Mouse (Mus musculus) adrenal gland, postnatal 4 days (tissue): ENCODE data around the gene Rhbdd3. TPM values are rescaled to one million over a fixed set of nuclear protein-coding genes. Genes with fewer than 3 reads are reported as not detected.

Experiments used
- DNase-seq, 2 experiments: peaks; one replicate each; pipeline ENCODE4 v3.0.0; 2021 to 2022; ENCODE audit warnings: low spot score in 2 of 2, mixed read lengths in 2 of 2
- long read RNA-seq, 2 experiments: library from polyadenylated mRNA; stranded (forward); transcript quantifications; one replicate each; pipeline ENCODE4 v2.0.0; 2021
- total RNA-seq, 2 experiments: library from RNA; stranded (reverse); gene quantifications; 2 replicates each; pipeline ENCODE4 v1.2.3; 2021

Gene Rhbdd3
- total RNA-seq: 10 to 100 TPM; 29.5 to 34.1 TPM
- long read RNA-seq, experiment 1, transcript Rhbdd3-202 (9 exons, 2,333 nt): major isoform, 13 of 56 reads
- long read RNA-seq, experiment 1, partial matches to known transcripts: 20 of 56 reads
- long read RNA-seq, experiment 1, other reads (novel, unspliced or antisense): 20 of 56 reads
- long read RNA-seq, experiment 2, transcript Rhbdd3-202 (9 exons, 2,333 nt): major isoform, 22 of 69 reads
- long read RNA-seq, experiment 2, partial matches to known transcripts: 23 of 69 reads
- long read RNA-seq, experiment 2, other reads (novel, unspliced or antisense): 20 of 69 reads

DNA sequence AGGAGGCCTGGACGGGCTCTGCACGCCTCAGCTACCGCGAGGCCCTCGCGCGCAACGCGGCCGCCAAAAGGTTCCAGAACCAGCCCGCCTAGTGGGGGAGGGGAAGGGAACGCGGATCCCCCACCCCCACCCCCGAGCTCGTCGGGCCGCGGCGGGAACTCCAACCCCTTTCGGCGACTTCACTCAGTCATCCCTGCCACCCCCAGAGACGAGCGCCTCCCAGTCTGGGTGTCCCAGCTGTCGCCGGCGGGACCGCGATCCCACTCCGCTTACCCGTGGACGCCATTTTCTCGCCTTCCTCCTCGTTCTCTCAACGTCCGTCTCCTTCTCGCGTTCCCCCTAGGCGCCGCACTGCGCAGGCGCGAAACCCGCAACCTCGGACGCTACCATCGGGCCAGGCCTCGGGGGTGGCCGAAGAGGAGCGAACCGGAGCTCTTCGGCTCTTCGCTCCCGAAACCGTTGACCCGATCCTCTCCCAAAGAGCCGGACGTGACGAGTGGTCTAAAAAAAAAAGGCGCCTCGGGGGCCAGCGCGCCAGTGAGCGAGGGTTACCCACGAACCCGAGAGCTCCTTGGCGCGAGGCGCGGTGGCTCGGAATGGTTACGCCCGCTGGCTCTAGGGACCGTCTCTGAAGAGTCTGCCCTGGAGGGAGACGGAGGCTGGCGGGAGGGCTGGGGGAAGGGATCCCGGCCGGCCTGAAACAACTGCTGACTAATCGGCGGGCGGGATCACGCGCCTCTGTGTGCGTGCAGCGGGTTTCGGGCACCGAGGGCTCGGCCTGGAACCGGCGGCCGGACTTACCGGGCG is at the start of gene Rhbdd3, which contains the start of gene Ewsr1:
Gene Rhbdd3, plus strand, starts transcription at position 191 of the 807 bp plus-strand sequence.
Gene Ewsr1, minus strand, starts transcription at position 531 of the 807 bp plus-strand sequence.
- DNase-seq: peak; percentile 98 to 99

DNA sequence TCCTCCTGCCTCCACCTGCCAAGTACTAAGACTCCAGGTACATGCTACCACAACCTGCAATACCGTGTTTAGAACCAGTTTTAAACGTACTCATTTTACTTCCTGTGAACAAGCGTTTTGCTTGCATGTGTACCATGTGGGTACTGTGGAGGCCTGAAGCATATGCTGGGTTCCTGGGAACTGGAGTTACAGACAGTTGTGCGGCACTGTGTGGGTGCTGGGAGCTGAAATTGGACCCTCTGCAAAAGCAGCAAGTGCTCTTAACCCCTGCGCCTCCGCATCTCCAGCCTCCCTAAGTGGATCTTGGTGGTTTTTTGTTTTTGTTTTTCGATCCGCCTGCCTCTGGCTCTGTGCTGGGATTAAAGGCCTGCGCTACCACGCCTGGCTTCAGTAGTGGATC is 47.1 kb upstream of the Rhbdd3 start:
- no peak for DNase-seq

DNA sequence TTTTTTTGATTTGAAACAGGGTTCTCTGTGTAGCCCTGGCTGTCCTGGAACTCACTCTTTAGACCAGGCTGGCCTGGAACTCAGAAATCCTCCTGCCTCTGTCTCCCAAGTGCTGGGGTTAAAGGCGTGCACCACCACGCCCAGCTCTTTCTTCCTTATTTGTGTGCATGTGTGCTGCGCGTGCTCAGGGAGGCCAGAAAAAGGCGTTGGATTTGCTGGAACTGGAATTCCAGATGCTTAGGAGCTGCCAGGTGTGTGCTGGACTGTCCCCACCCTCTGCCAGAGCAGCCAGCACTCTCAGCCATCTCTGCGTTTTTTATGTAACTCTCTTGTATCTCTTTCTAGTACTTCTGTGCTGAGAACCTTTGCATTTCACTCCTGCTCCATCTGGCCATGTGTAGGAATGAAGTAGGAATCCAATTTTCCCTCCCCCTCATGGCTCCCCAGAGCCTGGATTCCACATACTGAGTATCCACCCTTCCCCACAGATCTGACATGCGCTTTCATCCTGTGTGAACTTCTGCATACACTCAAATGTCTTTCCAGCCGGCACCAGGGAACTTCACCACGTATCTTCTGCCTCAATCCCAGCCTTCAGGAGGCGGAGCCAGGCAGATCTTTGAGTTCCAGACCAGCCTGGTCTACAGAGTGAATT is 46.4 kb upstream of the Rhbdd3 start:
- no peak for DNase-seq

GRCm38 (mm10) chr11:5054151-5054550 is 44.6 kb upstream of the Rhbdd3 start:
- DNase-seq: no peak

DNA sequence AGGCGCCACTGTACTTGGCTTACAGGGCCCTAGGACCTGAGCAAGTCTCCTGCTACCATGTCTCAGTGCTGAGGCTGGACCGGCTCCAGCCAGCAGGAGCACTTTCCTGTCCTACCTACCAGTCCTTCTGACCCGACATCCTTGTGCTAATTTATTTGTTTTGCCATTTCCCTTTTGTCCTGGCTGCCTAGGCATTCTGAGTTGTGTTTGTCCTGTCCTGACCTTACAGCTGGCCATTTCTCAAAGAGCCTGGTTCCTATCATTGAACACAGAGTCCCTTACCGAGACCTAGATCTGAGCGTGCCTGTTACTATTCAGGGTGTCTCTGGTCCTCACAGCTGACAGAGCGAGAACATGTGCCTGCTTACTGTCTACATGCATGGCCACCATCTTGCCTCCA is 43.9 kb upstream of the Rhbdd3 start:
- no peak for DNase-seq

GRCm38 (mm10) chr11:5055945-5056938 is 42.5 kb upstream of the Rhbdd3 start:
- DNase-seq: no peak

- DNase-seq: no peak
Measured at GRCm38 (mm10) chr11:5057064-5057463, 41.7 kb upstream of the Rhbdd3 start.

DNA sequence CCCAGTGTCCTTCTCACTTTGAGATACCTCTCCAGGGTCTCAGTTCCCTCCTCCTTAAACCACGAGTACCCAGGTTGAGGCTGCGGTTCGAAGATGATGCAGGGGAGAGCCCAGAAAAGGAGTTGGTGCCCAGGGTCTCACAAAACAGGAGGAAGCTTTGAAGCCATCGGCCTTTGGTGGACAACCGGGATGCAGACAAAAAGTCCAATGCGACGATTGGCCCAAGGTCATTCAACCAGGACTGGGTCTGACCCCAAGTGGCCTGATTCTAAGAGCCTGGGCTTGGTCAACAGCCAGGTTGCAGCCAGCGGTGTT is 41.2 kb upstream of the Rhbdd3 start:
- DNase-seq: no peak

GRCm38 (mm10) chr11:5057856-5058641 is 40.7 kb upstream of the Rhbdd3 start, which contains the start of gene Rasl10a:
Gene Rasl10a (plus strand): TSS chr11:5058128.
- no peak for DNase-seq

GRCm38 (mm10) chr11:5058783-5059182 is 39.9 kb upstream of the Rhbdd3 start:
- no peak for DNase-seq

- no peak for DNase-seq
Measured at GRCm38 (mm10) chr11:5059230-5059629, 39.5 kb upstream of the Rhbdd3 start.

GRCm38 (mm10) chr11:5059704-5060156 is 39.0 kb upstream of the Rhbdd3 start:
- no peak for DNase-seq

DNA sequence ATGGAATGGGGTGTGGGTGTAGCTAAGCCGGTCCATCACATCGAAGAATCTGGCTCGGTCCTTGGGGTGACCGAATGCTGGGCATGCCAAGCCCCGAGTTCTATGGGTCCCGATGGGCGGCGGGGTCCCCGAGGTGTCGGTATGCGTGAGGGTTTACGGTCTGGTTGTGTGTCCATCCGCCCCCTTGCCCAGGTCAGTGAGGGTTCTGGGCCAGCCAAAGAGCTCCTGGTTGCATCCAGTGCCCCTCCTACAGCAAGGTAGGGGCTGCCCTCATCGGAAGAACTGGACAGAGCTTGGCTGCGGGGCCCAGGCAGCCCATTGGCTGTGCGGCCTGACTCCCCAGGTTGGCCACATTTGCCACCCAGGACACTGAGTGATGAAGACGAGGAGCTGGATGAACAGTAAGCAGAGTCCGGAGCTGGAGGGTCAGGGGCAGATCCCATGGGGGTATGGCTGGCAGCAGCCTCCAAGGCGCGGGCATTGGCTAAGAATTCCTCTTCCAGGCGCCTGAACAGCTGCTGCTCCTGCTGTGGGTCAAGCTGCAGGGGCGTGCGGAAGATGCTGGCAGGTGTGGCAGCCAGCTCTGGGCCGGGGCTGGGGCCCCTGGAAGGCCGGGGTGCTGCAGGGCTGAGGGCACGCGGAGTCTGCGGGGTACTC is 37.8 kb upstream of the Rhbdd3 start:
- DNase-seq: no peak

DNA sequence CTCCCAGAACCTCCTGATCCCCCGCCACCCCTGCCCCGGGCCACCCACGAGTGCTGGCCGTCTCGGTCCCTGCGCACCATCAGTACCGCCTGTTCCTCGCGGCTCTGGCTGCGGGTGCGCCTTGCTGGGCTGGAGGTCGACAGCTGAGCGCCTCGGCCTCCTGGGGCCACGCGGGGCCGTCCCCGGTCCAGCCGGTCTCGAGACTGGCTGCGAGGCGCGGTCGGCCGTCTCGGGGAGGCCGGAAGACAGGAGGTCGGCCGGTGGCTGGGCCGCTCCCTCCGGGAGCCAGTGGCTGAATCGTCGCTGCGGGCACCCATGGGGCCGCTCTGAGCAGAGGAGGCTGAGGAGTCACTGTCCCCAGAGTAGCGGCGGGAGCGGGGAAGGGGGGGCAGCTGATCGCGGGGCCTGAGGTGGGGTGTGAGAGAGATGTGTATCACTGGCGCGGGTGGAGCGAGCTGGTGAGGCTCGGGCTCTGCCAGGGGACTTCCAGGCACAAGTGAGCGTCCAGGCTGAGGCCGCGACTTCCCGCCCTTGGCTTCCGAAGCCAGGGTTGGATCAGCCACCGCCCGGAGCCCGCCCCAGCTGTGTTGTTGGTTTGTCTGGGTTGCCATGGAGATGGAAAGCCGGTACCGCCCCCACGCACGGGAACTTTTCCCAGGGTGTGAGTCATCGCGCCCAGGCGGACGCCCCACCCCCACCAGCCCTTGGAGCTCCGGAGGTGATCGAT is 37.1 kb upstream of the Rhbdd3 start:
- peak; percentile 87 to 92 for DNase-seq

DNA sequence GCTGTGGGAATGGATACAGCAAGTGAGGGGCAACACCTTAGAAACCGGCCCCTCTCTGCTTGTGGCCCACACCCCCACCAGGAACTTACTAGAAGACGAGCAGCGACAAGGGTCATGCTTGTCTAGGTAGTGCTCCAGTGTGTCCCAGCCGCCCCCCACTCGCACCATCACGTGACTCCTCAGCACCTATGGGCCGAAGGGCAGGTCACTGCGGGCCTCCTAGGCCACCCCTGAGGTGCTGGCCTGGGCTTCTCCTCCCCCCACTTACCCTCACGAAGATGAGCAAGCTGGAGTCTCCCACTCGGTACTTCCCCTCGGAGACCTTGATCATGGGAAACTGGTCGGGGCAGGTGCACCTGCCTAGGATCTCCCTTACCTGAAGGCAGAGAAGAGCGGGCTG is 36.4 kb upstream of the Rhbdd3 start:
- DNase-seq: no peak

GRCm38 (mm10) chr11:5062860-5063505 is 35.7 kb upstream of the Rhbdd3 start:
- no peak for DNase-seq

DNA sequence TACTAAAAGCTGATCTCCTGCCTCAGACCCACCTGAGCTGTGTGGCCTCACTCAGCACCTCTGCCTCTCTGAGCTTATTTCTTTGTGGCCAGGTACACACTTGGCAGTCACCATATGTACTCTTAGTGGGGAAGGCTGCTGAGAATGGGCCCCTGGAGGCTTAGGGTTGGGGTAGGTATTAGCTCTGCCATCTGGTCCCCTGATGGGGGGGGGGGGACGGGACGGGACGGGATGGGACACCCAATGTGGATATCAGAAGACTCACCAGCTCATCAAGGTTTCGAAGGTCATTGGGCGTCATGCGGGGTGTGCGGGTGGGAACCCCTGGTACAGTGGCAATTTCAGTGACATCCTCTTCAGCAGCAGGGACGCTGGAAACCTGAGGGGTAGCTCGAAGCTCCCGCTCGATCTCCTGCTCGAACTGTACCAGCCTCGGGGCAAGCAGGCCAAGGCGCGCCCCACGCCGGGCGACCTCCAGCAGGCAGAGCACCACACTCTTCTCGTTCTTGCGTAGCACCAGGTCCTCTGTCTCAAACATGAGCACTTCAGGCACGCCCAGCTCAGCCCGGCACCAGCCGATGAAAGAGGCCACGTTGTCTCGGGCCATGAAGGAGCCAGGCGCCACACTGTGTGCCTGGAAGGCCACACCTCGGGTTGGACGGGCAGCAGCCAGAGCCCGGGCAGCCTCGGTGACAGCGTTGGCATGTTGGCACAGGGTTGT is 35.0 kb upstream of the Rhbdd3 start:
- no peak for DNase-seq
